Mouse (Mus musculus) heart, postnatal 0 days (tissue): ENCODE results near the gene Fam114a1. TPM values are rescaled to one million over a fixed set of nuclear protein-coding genes. Genes with fewer than 3 reads are reported as not detected.

ENCODE experiments used
- ATAC-seq: fragments of 200-750 bp; cut with Nextera tagmentation; 2 replicates; pipeline ENCODE4 v1.8.0; 2017; ENCODE audit warnings: low read depth, moderate number of reproducible peaks, moderate library complexity; ENCODE audit not compliant: insufficient read depth
- DNase-seq: peaks from one replicate; pipeline ENCODE4 v3.0.0-alpha.2; 2016; ENCODE audit warnings: low spot score
- H3K27ac ChIP-seq: fragments of 300-500 bp; sonication (generic); 2 replicates; pipeline ENCODE4 v1.5.1; 2014; ENCODE audit warnings: low read depth, mild to moderate bottlenecking
- H3K27me3 ChIP-seq: fragments of 300-500 bp; sonication (generic); 2 replicates; pipeline ENCODE4 v1.6.1; 2014; ENCODE audit warnings: low read length, mixed read lengths; ENCODE audit not compliant: control insufficient read depth, insufficient read depth
- H3K36me3 ChIP-seq: fragments of 300-500 bp; sonication (generic); replicated peaks from 2 replicates; pipeline ENCODE4 v1.6.1; 2014; ENCODE audit warnings: low read length, mixed read lengths; ENCODE audit not compliant: control insufficient read depth, insufficient read depth
- H3K4me1 ChIP-seq: fragments of 300-500 bp; sonication (generic); 2 replicates; pipeline ENCODE4 v1.6.1; 2014; ENCODE audit warnings: antibody characterized with exemption; ENCODE audit not compliant: control insufficient read depth, insufficient read depth
- H3K4me2 ChIP-seq: fragments of 300-500 bp; sonication (generic); 2 replicates; pipeline ENCODE4 v1.6.1; 2014; ENCODE audit warnings: low read depth, mild to moderate bottlenecking, low read length, moderate library complexity
- H3K4me3 ChIP-seq: fragments of 300-500 bp; sonication (generic); 2 replicates; pipeline ENCODE4 v1.5.1; 2014; ENCODE audit warnings: low read depth, low read length
- H3K9ac ChIP-seq: fragments of 300-500 bp; sonication (generic); replicated peaks from 2 replicates; pipeline ENCODE4 v1.6.1; 2014; ENCODE audit warnings: low read depth, low read length, mixed read lengths
- H3K9me3 ChIP-seq: fragments of 300-500 bp; sonication (generic); replicated peaks from 2 replicates; pipeline ENCODE4 v1.6.1; 2016; ENCODE audit warnings: low read length; ENCODE audit not compliant: control insufficient read depth
- CTCF ChIP-seq: IDR thresholded peaks from 2 replicates; pipeline ENCODE4 v1.5.1; 2016; ENCODE audit warnings: antibody characterized with exemption, control low read depth, low read depth
- EP300 ChIP-seq: IDR thresholded peaks from 2 replicates; pipeline ENCODE4 v1.6.1; 2016; ENCODE audit warnings: antibody characterized with exemption, low read depth
- WGBS: fragments of 180-500 bp; shearing (Covaris S2); extraction: QIAGEN DNeasy Blood & Tissue Kit; methylation state at CpG from one replicate; pipeline ENCODE4 v1.1.7; 2014; 5-methylcytosine and 5-hydroxymethylcytosine counted together
- polyA plus RNA-seq: library from polyadenylated mRNA; unstranded; fragments of >200 nt; fragmentation: Nextera tagmentation; extraction: Ambion mirVana; gene quantifications from 2 replicates; pipeline ENCODE4 v1.2.1, GENCODE M21; 2015
- total RNA-seq: library from RNA; depleted of rRNA; stranded (reverse); fragments of >200 nt; gene quantifications from 2 replicates; pipeline ENCODE4 v1.2.3, GENCODE M21; 2014; ENCODE audit warnings: low replicate concordance

Fam114a1 gene
- total and polyA plus RNA-seq, 2 experiments from 2014 or later = 22.7 to 45.2 TPM

DNA sequence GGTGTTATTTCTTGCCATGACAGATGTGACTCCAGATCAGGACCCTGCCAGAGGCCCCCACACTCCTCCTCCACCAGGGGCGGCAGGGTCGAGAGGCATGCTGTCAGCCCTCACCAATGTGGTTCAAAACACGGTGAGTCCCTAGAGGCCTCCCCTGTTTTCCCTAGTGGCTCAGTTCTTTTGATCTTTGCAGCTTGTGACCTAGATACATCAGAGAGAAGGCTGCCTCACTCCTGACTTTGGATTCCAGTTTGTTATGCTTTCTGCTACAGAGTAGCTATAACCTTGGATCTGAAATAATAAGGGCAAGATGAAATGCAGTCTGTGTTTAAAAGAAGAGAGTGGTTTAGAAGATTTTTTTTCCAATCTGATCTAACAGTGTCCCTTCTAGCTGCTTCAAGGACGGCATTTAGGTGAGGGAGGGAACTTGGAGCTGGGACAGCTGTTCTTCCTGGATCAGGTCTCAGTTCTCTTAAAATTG lies 36.2 kb downstream of the Fam114a1 start:
- Histone ChIP-seq H3K9me3 (no peaks in the 10 kb centered on the region), H3K27ac (no peak overlapping the region), H3K4me2 (no peak overlapping the region), H3K9ac (no peak overlapping the region), H3K36me3 (peaks cover 33% of the 10 kb centered on the region), H3K4me1 (no peaks in the 10 kb centered on the region), H3K27me3 (no peaks in the 10 kb centered on the region), H3K4me3 (no peak overlapping the region)
- TF ChIP-seq CTCF (no peak), EP300 (no peak)
- 34% methylated on average over 4 of the region's 4 CpGs for WGBS
- ATAC-seq (no peak), DNase-seq (no peak)

DNA sequence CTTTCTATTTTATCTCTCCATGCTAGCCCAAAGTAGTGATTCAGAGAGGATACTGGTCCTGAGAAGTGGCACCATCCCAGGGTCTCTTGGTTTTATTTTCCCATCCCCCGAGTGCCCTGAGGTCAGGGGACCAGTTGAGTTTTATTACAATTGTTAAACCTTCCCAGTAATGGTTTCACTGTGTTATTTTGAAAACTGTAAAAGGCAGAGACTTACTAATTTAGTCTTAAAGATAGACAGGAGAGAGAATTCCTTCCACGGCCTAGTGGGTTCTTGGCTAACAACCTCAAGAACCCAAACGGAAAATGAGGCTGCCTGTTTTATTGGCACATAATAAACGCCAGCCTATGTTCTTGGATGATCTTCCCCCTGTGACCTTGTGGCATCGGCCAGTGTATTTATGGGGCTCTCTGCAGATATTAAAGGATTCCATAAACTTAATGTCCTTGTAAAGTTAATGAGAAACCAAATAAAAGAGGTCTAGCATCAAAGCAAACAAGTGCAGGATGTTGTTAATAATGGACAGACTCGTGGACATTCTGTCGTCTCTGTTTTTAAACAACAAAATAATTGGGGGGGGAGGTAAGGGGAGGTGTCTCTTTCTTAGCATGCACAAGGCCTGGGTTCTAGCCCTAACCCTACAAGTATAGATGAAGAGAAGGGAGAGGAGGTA lies 42.2 kb downstream of the Fam114a1 start:
- no peak for DNase-seq
- no peaks in the 10 kb centered on the region for H3K9me3 ChIP-seq
- H3K27ac ChIP-seq = no peak overlapping the region
- H3K4me3 ChIP-seq = no peak overlapping the region
- H3K4me1 ChIP-seq = no peaks in the 10 kb centered on the region
- no peak overlapping the region for H3K9ac ChIP-seq
- 82% methylated on average over 7 of the region's 7 CpGs for WGBS
- TF ChIP-seq EP300 (no peak), CTCF (no peak)
- ATAC-seq = no peak
- H3K4me2 ChIP-seq = no peak overlapping the region
- H3K36me3 ChIP-seq = peaks cover 52% of the 10 kb centered on the region
- no peaks in the 10 kb centered on the region for H3K27me3 ChIP-seq

DNA sequence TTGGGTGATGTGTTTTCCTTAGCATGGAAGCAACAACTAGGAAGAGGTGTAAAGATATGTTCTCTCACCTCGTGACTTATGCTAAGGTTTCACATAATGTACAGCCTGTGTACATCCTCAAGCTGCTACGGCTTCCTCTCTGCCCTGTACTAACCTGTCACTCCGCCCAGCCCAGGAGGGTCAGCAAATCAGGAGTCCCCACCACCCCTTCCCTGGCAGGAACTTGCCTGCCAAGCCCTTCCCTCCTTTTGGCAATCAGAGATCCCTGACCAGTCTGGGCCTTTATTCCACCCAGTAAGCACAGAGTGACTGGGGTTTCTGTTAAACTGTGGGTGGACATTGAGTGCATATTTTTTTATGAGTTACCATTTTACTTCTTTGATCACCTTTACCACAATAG lies 45.6 kb downstream of the Fam114a1 start:
- TF ChIP-seq CTCF (no peak), EP300 (no peak)
- no peaks in the 10 kb centered on the region for H3K4me1 ChIP-seq
- peaks cover 26% of the 10 kb centered on the region; the same call in 1 of the 2 replicates for H3K36me3 ChIP-seq
- H3K27me3 ChIP-seq = no peaks in the 10 kb centered on the region
- ATAC-seq (no peak), DNase-seq (no peak)
- H3K4me2 ChIP-seq = no peak overlapping the region
- 82% methylated on average over 3 of the region's 3 CpGs for whole genome bisulfite sequencing
- H3K9ac ChIP-seq = no peak overlapping the region
- no peaks in the 10 kb centered on the region for H3K9me3 ChIP-seq
- H3K4me3 ChIP-seq = no peak overlapping the region
- no peak overlapping the region for H3K27ac ChIP-seq

DNA sequence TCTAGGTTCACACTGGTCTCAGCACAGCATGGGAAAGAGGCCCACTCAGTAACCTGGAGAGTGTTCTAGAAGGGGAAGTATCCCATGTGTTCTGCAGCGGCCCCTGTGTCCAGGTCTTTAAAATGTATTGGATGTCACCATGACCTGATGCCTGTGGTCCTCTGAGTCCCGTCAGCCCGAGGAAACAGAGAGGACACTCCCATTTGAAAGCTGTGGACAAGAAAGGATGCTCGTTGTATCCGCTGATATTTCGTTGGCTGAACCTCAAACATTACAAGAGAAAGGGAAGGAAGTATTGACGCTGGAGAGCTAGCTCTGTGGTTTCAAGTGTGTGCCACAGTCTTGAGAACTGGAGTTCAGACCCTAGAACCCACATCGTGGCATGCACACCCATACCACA lies 49.2 kb downstream of the Fam114a1 start:
- Histone ChIP-seq H3K36me3 (peaks cover 27% of the 10 kb centered on the region), H3K4me2 (no peak overlapping the region), H3K4me3 (no peak overlapping the region), H3K9ac (no peak overlapping the region), H3K27ac (no peak overlapping the region), H3K4me1 (no peaks in the 10 kb centered on the region), H3K9me3 (no peaks in the 10 kb centered on the region), H3K27me3 (no peaks in the 10 kb centered on the region)
- 77% methylated on average over 8 of the region's 8 CpGs for WGBS
- ATAC-seq = no peak
- DNase-seq = no peak
- TF ChIP-seq EP300 = no peak
- TF ChIP-seq CTCF = no peak

DNA sequence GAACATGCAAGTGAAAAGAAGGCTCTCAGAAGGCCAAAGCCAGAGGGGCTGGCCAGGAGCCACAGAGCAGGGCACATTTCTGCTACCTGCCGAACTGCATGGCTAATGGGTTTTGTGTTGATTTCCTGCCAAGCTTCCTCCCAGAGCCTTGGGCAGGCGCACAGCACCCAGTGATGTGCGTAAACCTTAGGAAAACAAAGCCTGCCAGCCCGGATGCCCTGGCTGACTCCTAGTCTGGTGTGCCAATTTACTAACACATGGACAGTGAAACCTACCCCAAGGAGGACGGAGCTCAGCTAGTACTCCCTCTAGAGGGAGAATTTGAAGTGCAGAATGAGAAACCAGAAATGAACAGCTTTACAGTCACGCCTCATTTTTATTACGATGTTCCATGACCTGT lies 50.0 kb downstream of the Fam114a1 start:
- 58% methylated on average over 7 of the region's 7 CpGs for WGBS
- H3K4me1 ChIP-seq = no peaks in the 10 kb centered on the region
- DNase-seq (no peak), ATAC-seq (no peak)
- no peak overlapping the region for H3K4me3 ChIP-seq
- H3K9ac ChIP-seq = no peak overlapping the region
- H3K27me3 ChIP-seq = no peaks in the 10 kb centered on the region
- TF ChIP-seq CTCF (peak; percentile 13; the same call in 1 of the 2 replicates), EP300 (no peak)
- H3K9me3 ChIP-seq = no peaks in the 10 kb centered on the region
- H3K36me3 ChIP-seq = peaks cover 27% of the 10 kb centered on the region
- H3K27ac ChIP-seq = no peak overlapping the region
- H3K4me2 ChIP-seq = no peak overlapping the region

DNA sequence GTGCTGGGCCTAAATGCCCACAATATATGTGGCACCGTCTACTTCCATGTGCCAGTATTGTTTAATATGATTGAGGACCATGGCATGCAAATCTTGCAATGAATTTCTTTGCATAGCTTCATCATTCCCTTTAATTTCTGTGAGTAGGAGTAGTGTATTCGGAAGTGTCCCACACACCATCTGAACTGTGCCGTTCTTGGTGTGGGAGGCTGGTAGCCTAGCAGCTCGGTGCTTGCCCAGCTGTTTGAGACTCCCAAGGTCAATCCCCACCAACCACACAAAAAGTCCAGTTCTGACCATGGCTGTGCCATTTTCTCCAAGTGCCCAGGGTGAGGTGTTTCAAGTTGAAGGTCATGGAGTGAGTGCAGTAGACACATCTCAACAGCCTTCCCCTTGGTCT lies 52.1 kb downstream of the Fam114a1 start:
- ATAC-seq (no peak), DNase-seq (no peak)
- TF ChIP-seq EP300 (no peak), CTCF (no peak)
- Histone ChIP-seq H3K27ac (no peak overlapping the region), H3K4me3 (no peak overlapping the region), H3K9me3 (no peaks in the 10 kb centered on the region), H3K27me3 (no peaks in the 10 kb centered on the region), H3K4me2 (no peak overlapping the region), H3K9ac (no peak overlapping the region), H3K4me1 (no peaks in the 10 kb centered on the region), H3K36me3 (peaks cover 15% of the 10 kb centered on the region)
- 92% methylated on average over 4 of the region's 4 CpGs for WGBS
